Mouse (Mus musculus): Measurements from ENCODE around the gene Arrdc1. TPM values are rescaled to one million over a fixed set of nuclear protein-coding genes. Genes with fewer than 3 reads are reported as not detected.

Arrdc1 gene
- total RNA-seq, 1 experiment: 14.4 TPM

GRCm38 (mm10) chr2:24926965-24927358 is 8.1 kb downstream of the Arrdc1 start:
- no peak overlapping the region for H3K27ac ChIP-seq (ENCODE audit: insufficient read depth, low read depth, low read length, poor library complexity, severe bottlenecking)
- TF ChIP-seq CHD2 (IDR thresholded peaks at IDR 0.05; ENCODE audit: low read depth, low read length) (no peak), ZC3H11A (IDR thresholded peaks at IDR 0.05; ENCODE audit: borderline replicate concordance, low read depth, low read length) (no peak), HCFC1 (IDR thresholded peaks at IDR 0.05; ENCODE audit: borderline replicate concordance, insufficient read depth, low read length) (no peak), ZNF384 (IDR thresholded peaks at IDR 0.05; ENCODE audit: low read depth, low read length) (no peak), MAFK (IDR thresholded peaks at IDR 0.05; ENCODE audit: insufficient read depth, low read depth, low read length) (no peak)
- peaks cover 4% of the 10 kb centered on the region; the same call in 1 of the 2 replicates for H3K36me3 ChIP-seq (ENCODE audit: control insufficient read depth, insufficient read depth, low read length, poor library complexity, severe bottlenecking)
- H3K4me1 ChIP-seq (ENCODE audit: control insufficient read depth in 2 of 2, insufficient read depth in 2 of 2, low read length in 2 of 2, poor library complexity in 1 of 2): peaks cover 1 to 12% of the 10 kb centered on the region in 2 experiments; a peak in 1 of 4 replicates
- no peak for DNase-seq (ENCODE audit: low read depth, low spot score)
- H3K9me3 ChIP-seq (ENCODE audit: control insufficient read depth, insufficient read depth, low read depth, low read length): no peaks in the 10 kb centered on the region
- in situ Hi-C loops (cut with MboI; ENCODE audit: low sequenced_read_pairs in 2 of 2, unreplicated experiment in 2 of 2): no loop called here
- H3K4me3 ChIP-seq (ENCODE audit: insufficient read depth in 1 of 2, low read depth in 1 of 2, low read length in 2 of 2, poor library complexity in 1 of 2, severe bottlenecking in 1 of 2): no peak overlapping the region
- H3K9ac ChIP-seq (ENCODE audit: insufficient read depth, low read depth, low read length, poor library complexity, severe bottlenecking): no peak overlapping the region

- peaks cover 1 to 12% of the 10 kb centered on the region in 2 experiments; a peak in 1 of 4 replicates for H3K4me1 ChIP-seq (ENCODE audit: control insufficient read depth in 2 of 2, insufficient read depth in 2 of 2, low read length in 2 of 2, poor library complexity in 1 of 2)
Measured at GRCm38 (mm10) chr2:24926345-24926964, 8.6 kb downstream of the Arrdc1 start.

GRCm38 (mm10) chr2:24925284-24925683 is 9.8 kb downstream of the Arrdc1 start:
- no peak overlapping the region for H3K27ac ChIP-seq (ENCODE audit: insufficient read depth, low read depth, low read length, poor library complexity, severe bottlenecking)
- no peaks in the 10 kb centered on the region for H3K9me3 ChIP-seq (ENCODE audit: control insufficient read depth, insufficient read depth, low read depth, low read length)
- H3K4me3 ChIP-seq (ENCODE audit: insufficient read depth in 1 of 2, low read depth in 1 of 2, low read length in 2 of 2, poor library complexity in 1 of 2, severe bottlenecking in 1 of 2): no peak overlapping the region
- H3K9ac ChIP-seq (ENCODE audit: insufficient read depth, low read depth, low read length, poor library complexity, severe bottlenecking): no peak overlapping the region
- DNase-seq (ENCODE audit: low read depth, low spot score): no peak
- peaks cover 1 to 12% of the 10 kb centered on the region in 2 experiments; a peak in 1 of 4 replicates for H3K4me1 ChIP-seq (ENCODE audit: control insufficient read depth in 2 of 2, insufficient read depth in 2 of 2, low read length in 2 of 2, poor library complexity in 1 of 2)
- in situ Hi-C loops (cut with MboI; ENCODE audit: low sequenced_read_pairs in 2 of 2, unreplicated experiment in 2 of 2): no loop called here
- H3K36me3 ChIP-seq (ENCODE audit: control insufficient read depth, insufficient read depth, low read length, poor library complexity, severe bottlenecking): peaks cover 4% of the 10 kb centered on the region; the same call in 1 of the 2 replicates
- TF ChIP-seq ZNF384 (IDR thresholded peaks at IDR 0.05; ENCODE audit: low read depth, low read length): no peak
- no peak for TF ChIP-seq MAFK (IDR thresholded peaks at IDR 0.05; ENCODE audit: insufficient read depth, low read depth, low read length)
- no peak for TF ChIP-seq HCFC1 (IDR thresholded peaks at IDR 0.05; ENCODE audit: borderline replicate concordance, insufficient read depth, low read length)
- TF ChIP-seq ZC3H11A (IDR thresholded peaks at IDR 0.05; ENCODE audit: borderline replicate concordance, low read depth, low read length): no peak
- TF ChIP-seq CHD2 (IDR thresholded peaks at IDR 0.05; ENCODE audit: low read depth, low read length): no peak

More at GRCm38 (mm10) chr2:24926345-24926964, 8.6 kb downstream of the Arrdc1 start:
- in situ Hi-C loops (cut with MboI; ENCODE audit: low sequenced_read_pairs in 2 of 2, unreplicated experiment in 2 of 2): no loop called here
- H3K9me3 ChIP-seq (ENCODE audit: control insufficient read depth, insufficient read depth, low read depth, low read length): no peaks in the 10 kb centered on the region
- H3K9ac ChIP-seq (ENCODE audit: insufficient read depth, low read depth, low read length, poor library complexity, severe bottlenecking): no peak overlapping the region
- no peak overlapping the region for H3K4me3 ChIP-seq (ENCODE audit: insufficient read depth in 1 of 2, low read depth in 1 of 2, low read length in 2 of 2, poor library complexity in 1 of 2, severe bottlenecking in 1 of 2)
- DNase-seq (ENCODE audit: low read depth, low spot score): no peak
- no peak overlapping the region for H3K27ac ChIP-seq (ENCODE audit: insufficient read depth, low read depth, low read length, poor library complexity, severe bottlenecking)
- peaks cover 4% of the 10 kb centered on the region; the same call in 1 of the 2 replicates for H3K36me3 ChIP-seq (ENCODE audit: control insufficient read depth, insufficient read depth, low read length, poor library complexity, severe bottlenecking)
- TF ChIP-seq HCFC1 (IDR thresholded peaks at IDR 0.05; ENCODE audit: borderline replicate concordance, insufficient read depth, low read length) (no peak), CHD2 (IDR thresholded peaks at IDR 0.05; ENCODE audit: low read depth, low read length) (no peak), ZC3H11A (IDR thresholded peaks at IDR 0.05; ENCODE audit: borderline replicate concordance, low read depth, low read length) (no peak), ZNF384 (IDR thresholded peaks at IDR 0.05; ENCODE audit: low read depth, low read length) (no peak)

- H3K9me3 ChIP-seq (ENCODE audit: control insufficient read depth, insufficient read depth, low read depth, low read length): no peaks in the 10 kb centered on the region
- no peak overlapping the region for H3K4me3 ChIP-seq (ENCODE audit: insufficient read depth in 1 of 2, low read depth in 1 of 2, low read length in 2 of 2, poor library complexity in 1 of 2, severe bottlenecking in 1 of 2)
- in situ Hi-C loops (cut with MboI; ENCODE audit: low sequenced_read_pairs in 2 of 2, unreplicated experiment in 2 of 2): no loop called here
- TF ChIP-seq ZNF384 (IDR thresholded peaks at IDR 0.05; ENCODE audit: low read depth, low read length): no peak
- TF ChIP-seq CHD2 (IDR thresholded peaks at IDR 0.05; ENCODE audit: low read depth, low read length): no peak
- no peak for TF ChIP-seq HCFC1 (IDR thresholded peaks at IDR 0.05; ENCODE audit: borderline replicate concordance, insufficient read depth, low read length)
- TF ChIP-seq ZC3H11A (IDR thresholded peaks at IDR 0.05; ENCODE audit: borderline replicate concordance, low read depth, low read length): no peak
- TF ChIP-seq MAFK (IDR thresholded peaks at IDR 0.05; ENCODE audit: insufficient read depth, low read depth, low read length): no peak
- peaks cover 1 to 7% of the 10 kb centered on the region in 2 experiments; a peak in 1 of 4 replicates for H3K4me1 ChIP-seq (ENCODE audit: control insufficient read depth in 2 of 2, insufficient read depth in 2 of 2, low read length in 2 of 2, poor library complexity in 1 of 2)
- H3K27ac ChIP-seq (ENCODE audit: insufficient read depth, low read depth, low read length, poor library complexity, severe bottlenecking): no peak overlapping the region
- no peak overlapping the region for H3K9ac ChIP-seq (ENCODE audit: insufficient read depth, low read depth, low read length, poor library complexity, severe bottlenecking)
- H3K36me3 ChIP-seq (ENCODE audit: control insufficient read depth, insufficient read depth, low read length, poor library complexity, severe bottlenecking): peaks cover 4% of the 10 kb centered on the region; the same call in 1 of the 2 replicates
- no peak for DNase-seq (ENCODE audit: low read depth, low spot score)
Measured at GRCm38 (mm10) chr2:24923561-24923960, 11.5 kb downstream of the Arrdc1 start.
